Mouse (Mus musculus): ENCODE data around the gene Car4. TPM values are rescaled to one million over a fixed set of nuclear protein-coding genes. Genes with fewer than 3 reads are reported as not detected.
A peak's percentile ranks its signal among the peaks of the same experiment; 100 is the strongest.

Gene Car4
- polyA plus RNA-seq, 1 experiment = 187 TPM

DNA sequence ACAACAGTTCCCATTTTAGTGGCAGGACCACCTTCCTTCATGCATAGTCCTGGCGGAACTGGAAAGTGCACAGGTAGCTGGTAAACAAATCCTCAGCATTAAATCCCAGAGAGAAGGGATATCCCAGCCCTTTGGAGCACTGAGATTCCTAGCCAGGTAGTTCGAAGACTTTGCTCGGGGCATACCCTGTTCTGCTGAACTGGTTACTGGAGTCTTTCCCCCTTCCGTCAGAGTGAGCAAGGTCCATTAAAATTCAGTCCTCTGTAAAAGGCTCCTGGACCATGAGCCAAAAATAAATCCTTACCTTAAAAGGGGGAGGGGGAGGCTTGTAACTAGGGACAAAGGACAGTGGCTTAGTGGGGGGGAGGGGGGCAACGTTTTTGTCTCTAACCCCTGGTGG, 1.6 kb downstream of the Car4 start:
- Histone ChIP-seq H3K27ac (ENCODE audit: insufficient read depth, low read length) (peak overlapping the region; percentile 100), H3K27me3 (ENCODE audit: control insufficient read depth, insufficient read depth, low read length) (no peaks in the 10 kb centered on the region)

DNA sequence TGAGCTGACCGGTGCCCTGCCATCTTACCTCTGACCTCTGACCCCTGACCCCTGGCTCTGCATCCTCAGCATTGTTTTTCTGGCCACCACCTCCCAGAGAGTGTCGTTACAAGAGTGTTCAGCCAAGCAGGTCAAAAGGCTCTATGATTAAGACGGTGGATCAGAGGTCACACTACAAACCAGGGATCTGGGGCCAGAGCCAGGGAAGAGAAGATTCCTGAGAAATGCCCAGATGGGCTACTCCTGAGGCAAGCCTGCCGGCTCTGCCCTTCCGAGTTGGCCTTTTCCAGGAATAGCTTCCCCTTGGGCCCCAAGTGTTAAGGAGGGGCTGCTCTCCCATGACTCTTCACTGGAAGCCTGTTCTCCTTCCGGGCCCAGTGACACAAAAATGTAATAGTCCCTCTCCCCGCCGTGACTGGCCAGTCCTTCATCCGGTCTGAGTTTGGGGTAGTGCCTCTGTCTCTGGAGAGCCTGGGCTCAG, 2.2 kb downstream of the Car4 start:
- under 1% methylated on average over 9 of the region's 9 CpGs for WGBS
- peak; percentile 82 to 89 for DNase-seq
- Histone ChIP-seq H3K27ac (ENCODE audit: insufficient read depth, low read length) (peak overlapping the region; percentile 100), H3K4me1 (ENCODE audit: control insufficient read depth, insufficient read depth, low read length) (peaks cover 35% of the 10 kb centered on the region), H3K27me3 (ENCODE audit: control insufficient read depth, insufficient read depth, low read length) (no peaks in the 10 kb centered on the region), H3K4me3 (replicated peaks; ENCODE audit: insufficient read depth, low read depth, low read length) (peak overlapping the region; percentile 85)
- TF ChIP-seq POLR2A (IDR thresholded peaks at IDR 0.05; ENCODE audit: borderline replicate concordance, insufficient read depth, low read length) = peak; percentile 61; the same call in 1 of the 2 replicates
- TF ChIP-seq CTCF (IDR thresholded peaks at IDR 0.05; ENCODE audit: borderline replicate concordance, insufficient read depth, low read depth, low read length) = no peak

More for the DNA sequence above, 1.6 kb downstream of the Car4 start:
- 11% methylated on average over 5 of the region's 5 CpGs for WGBS
- Histone ChIP-seq H3K4me3 (replicated peaks; ENCODE audit: insufficient read depth, low read depth, low read length) (peak overlapping the region; percentile 85), H3K4me1 (ENCODE audit: control insufficient read depth, insufficient read depth, low read length) (peaks cover 32% of the 10 kb centered on the region)
- TF ChIP-seq POLR2A (IDR thresholded peaks at IDR 0.05; ENCODE audit: borderline replicate concordance, insufficient read depth, low read length) (no peak), CTCF (IDR thresholded peaks at IDR 0.05; ENCODE audit: borderline replicate concordance, insufficient read depth, low read depth, low read length) (no peak)
- peak in 1 of 2 experiments; percentile 49 for DNase-seq

- no peaks in the 10 kb centered on the region for H3K27me3 ChIP-seq (ENCODE audit: control insufficient read depth, insufficient read depth, low read length)
- WGBS = 15% methylated on average over 3 of the region's 3 CpGs
- TF ChIP-seq POLR2A (IDR thresholded peaks at IDR 0.05; ENCODE audit: borderline replicate concordance, insufficient read depth, low read length) (no peak), CTCF (IDR thresholded peaks at IDR 0.05; ENCODE audit: borderline replicate concordance, insufficient read depth, low read depth, low read length) (no peak)
- H3K27ac ChIP-seq (ENCODE audit: insufficient read depth, low read length) = peak overlapping the region; percentile 100
- H3K4me3 ChIP-seq (replicated peaks; ENCODE audit: insufficient read depth, low read depth, low read length) = peak overlapping the region; percentile 85
- DNase-seq = no peak
- peaks cover 41% of the 10 kb centered on the region for H3K4me1 ChIP-seq (ENCODE audit: control insufficient read depth, insufficient read depth, low read length)
Measured at GRCm38 (mm10) chr11:84960291-84960690, 2.7 kb downstream of the Car4 start.

DNA sequence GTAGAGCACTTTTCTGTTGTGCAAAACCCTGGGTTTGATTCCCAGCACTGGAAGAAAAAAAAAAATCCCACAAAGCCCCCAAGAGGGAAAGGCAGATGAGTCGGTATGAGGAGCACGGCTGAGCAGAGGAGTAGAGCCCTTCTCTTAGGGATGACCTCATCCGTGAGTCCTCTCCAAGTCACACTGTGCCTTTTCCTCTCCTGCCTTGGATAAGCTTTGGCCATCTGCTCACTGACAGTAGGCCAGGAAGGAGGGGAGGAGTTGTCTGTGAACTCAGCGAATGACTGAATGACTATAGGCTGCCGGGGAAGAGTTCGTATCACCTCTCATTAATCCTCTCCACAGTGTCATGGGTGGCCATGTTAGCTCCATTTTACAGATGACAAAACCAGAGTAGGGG, 3.2 kb downstream of the Car4 start:
- H3K4me1 ChIP-seq (ENCODE audit: control insufficient read depth, insufficient read depth, low read length) = peaks cover 45% of the 10 kb centered on the region
- H3K27me3 ChIP-seq (ENCODE audit: control insufficient read depth, insufficient read depth, low read length) = no peaks in the 10 kb centered on the region
- 8% methylated on average over 6 of the region's 6 CpGs for WGBS
- peak overlapping the region; percentile 79; the same call in 1 of the 2 replicates for H3K27ac ChIP-seq (ENCODE audit: insufficient read depth, low read length)
- TF ChIP-seq POLR2A (IDR thresholded peaks at IDR 0.05; ENCODE audit: borderline replicate concordance, insufficient read depth, low read length) (peak; percentile 61; the same call in 1 of the 2 replicates), CTCF (IDR thresholded peaks at IDR 0.05; ENCODE audit: borderline replicate concordance, insufficient read depth, low read depth, low read length) (no peak)
- DNase-seq = peak; percentile 88 to 97
- H3K4me3 ChIP-seq (replicated peaks; ENCODE audit: insufficient read depth, low read depth, low read length) = peak overlapping the region; percentile 7

DNA sequence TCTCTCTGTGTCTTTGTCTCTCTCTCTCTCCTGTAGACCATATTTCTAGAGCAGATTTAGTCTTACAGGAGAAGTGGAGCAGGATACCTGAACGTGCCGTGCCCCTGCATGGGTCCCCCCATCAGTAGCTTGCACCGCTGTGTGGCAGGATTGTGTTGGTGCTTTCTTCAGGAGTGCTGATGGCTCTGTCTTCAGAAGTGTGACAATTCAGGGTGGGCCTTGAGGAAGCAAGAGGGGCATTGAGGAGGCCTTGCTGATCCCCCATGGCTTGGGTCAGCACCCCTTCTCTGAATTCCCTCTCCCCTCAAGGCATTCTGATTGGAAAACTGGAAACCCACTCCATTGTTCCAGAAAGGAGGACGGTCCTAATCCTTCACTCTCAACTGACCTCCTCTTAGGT, 4.0 kb downstream of the Car4 start:
- peak in 1 of 2 experiments; percentile 26 for DNase-seq
- WGBS = 85% methylated on average over 4 of the region's 4 CpGs
- Histone ChIP-seq H3K27ac (ENCODE audit: insufficient read depth, low read length) (peak overlapping the region; percentile 41), H3K4me1 (ENCODE audit: control insufficient read depth, insufficient read depth, low read length) (peaks cover 46% of the 10 kb centered on the region), H3K27me3 (ENCODE audit: control insufficient read depth, insufficient read depth, low read length) (no peaks in the 10 kb centered on the region), H3K4me3 (replicated peaks; ENCODE audit: insufficient read depth, low read depth, low read length) (no peak overlapping the region)
- TF ChIP-seq POLR2A (IDR thresholded peaks at IDR 0.05; ENCODE audit: borderline replicate concordance, insufficient read depth, low read length) (no peak), CTCF (IDR thresholded peaks at IDR 0.05; ENCODE audit: borderline replicate concordance, insufficient read depth, low read depth, low read length) (no peak)

- DNase-seq = no peak
- no peaks in the 10 kb centered on the region for H3K27me3 ChIP-seq (ENCODE audit: control insufficient read depth, insufficient read depth, low read length)
- WGBS = 37% methylated on average over 4 of the region's 4 CpGs
- 0 out of 2 replicates have a peak overlapping the region, but pooled peaks have one; percentile 41 for H3K27ac ChIP-seq (ENCODE audit: insufficient read depth, low read length)
- no peak overlapping the region for H3K4me3 ChIP-seq (replicated peaks; ENCODE audit: insufficient read depth, low read depth, low read length)
- TF ChIP-seq POLR2A (IDR thresholded peaks at IDR 0.05; ENCODE audit: borderline replicate concordance, insufficient read depth, low read length) (no peak), CTCF (IDR thresholded peaks at IDR 0.05; ENCODE audit: borderline replicate concordance, insufficient read depth, low read depth, low read length) (no peak)
- H3K4me1 ChIP-seq (ENCODE audit: control insufficient read depth, insufficient read depth, low read length) = peaks cover 51% of the 10 kb centered on the region
Measured at GRCm38 (mm10) chr11:84962536-84962935, 5.0 kb downstream of the Car4 start.

- TF ChIP-seq POLR2A (IDR thresholded peaks at IDR 0.05; ENCODE audit: borderline replicate concordance, insufficient read depth, low read length) = no peak
- no peak overlapping the region for H3K4me3 ChIP-seq (replicated peaks; ENCODE audit: insufficient read depth, low read depth, low read length)
- H3K27me3 ChIP-seq (ENCODE audit: control insufficient read depth, insufficient read depth, low read length) = no peaks in the 10 kb centered on the region
- peaks cover 52% of the 10 kb centered on the region for H3K4me1 ChIP-seq (ENCODE audit: control insufficient read depth, insufficient read depth, low read length)
- 78% methylated on average over 3 of the region's 3 CpGs for WGBS
- no peak for DNase-seq
- H3K27ac ChIP-seq (ENCODE audit: insufficient read depth, low read length) = no peak overlapping the region
Measured at GRCm38 (mm10) chr11:84963556-84963955, 6.0 kb downstream of the Car4 start.

DNA sequence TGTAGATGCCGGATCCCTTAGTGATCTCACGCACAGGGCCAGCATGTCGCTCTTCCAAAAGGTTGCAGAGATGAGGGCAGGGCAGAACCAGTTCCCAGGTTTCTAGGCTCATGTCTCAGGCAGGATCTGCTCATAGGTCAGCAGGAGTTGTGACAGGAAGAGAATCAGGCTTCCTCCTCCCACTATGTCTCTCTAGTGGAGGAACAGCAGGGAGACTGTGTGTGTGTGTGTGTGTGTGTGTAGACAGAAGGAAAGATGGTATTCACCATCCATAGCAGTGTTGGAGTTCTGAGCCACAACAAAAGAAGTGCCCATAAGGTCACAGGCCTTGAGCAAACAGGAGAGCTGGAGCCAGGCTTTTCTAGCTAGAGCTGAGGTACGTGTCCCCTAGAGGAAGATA, 9.1 kb downstream of the Car4 start:
- TF ChIP-seq POLR2A (IDR thresholded peaks at IDR 0.05; ENCODE audit: borderline replicate concordance, insufficient read depth, low read length) (no peak), CTCF (IDR thresholded peaks at IDR 0.05; ENCODE audit: borderline replicate concordance, insufficient read depth, low read depth, low read length) (no peak)
- no peak for DNase-seq
- Histone ChIP-seq H3K27ac (ENCODE audit: insufficient read depth, low read length) (peak overlapping the region; percentile 25; the same call in 1 of the 2 replicates), H3K4me3 (replicated peaks; ENCODE audit: insufficient read depth, low read depth, low read length) (no peak overlapping the region), H3K27me3 (ENCODE audit: control insufficient read depth, insufficient read depth, low read length) (no peaks in the 10 kb centered on the region), H3K4me1 (ENCODE audit: control insufficient read depth, insufficient read depth, low read length) (peaks cover 55% of the 10 kb centered on the region)
- WGBS = 64% methylated on average over 4 of the region's 4 CpGs
